Mouse (Mus musculus) liver, embryonic 13.5 days (tissue): ENCODE measurements around the gene Slc8a3. TPM values are rescaled to one million over a fixed set of nuclear protein-coding genes. Genes with fewer than 3 reads are reported as not detected.

ENCODE experiments used
- ATAC-seq: fragments of 200-750 bp; cut with Nextera tagmentation; 2 replicates; pipeline ENCODE4 v1.8.0; 2017; ENCODE audit warnings: low read depth, mild to moderate bottlenecking, moderate number of reproducible peaks, moderate library complexity
- DNase-seq: peaks from one replicate; pipeline ENCODE4 v3.0.0; 2022
- H3K27ac ChIP-seq: fragments of 300-500 bp; sonication (generic); 2 replicates; pipeline ENCODE4 v1.5.1; 2015; ENCODE audit warnings: moderate library complexity, mild to moderate bottlenecking, inconsistent platforms
- H3K27me3 ChIP-seq: fragments of 300-500 bp; sonication (generic); 2 replicates; pipeline ENCODE4 v1.6.1; 2015; ENCODE audit warnings: mild to moderate bottlenecking, inconsistent platforms
- H3K36me3 ChIP-seq: fragments of 300-500 bp; sonication (generic); 2 replicates; pipeline ENCODE4 v1.6.1; 2015; ENCODE audit warnings: mild to moderate bottlenecking, inconsistent platforms
- H3K4me1 ChIP-seq: fragments of 300-500 bp; sonication (generic); replicated peaks from 2 replicates; pipeline ENCODE4 v1.6.1; 2015; ENCODE audit warnings: inconsistent platforms
- H3K4me2 ChIP-seq: fragments of 300-500 bp; sonication (generic); 2 replicates; pipeline ENCODE4 v1.6.1; 2015; ENCODE audit warnings: inconsistent platforms, mild to moderate bottlenecking, moderate library complexity
- H3K4me3 ChIP-seq: fragments of 300-500 bp; sonication (generic); replicated peaks from 2 replicates; pipeline ENCODE4 v1.5.1; 2015; ENCODE audit warnings: mild to moderate bottlenecking, inconsistent platforms
- H3K9ac ChIP-seq: fragments of 300-500 bp; sonication (generic); 2 replicates; pipeline ENCODE4 v1.6.1; 2015; ENCODE audit warnings: mild to moderate bottlenecking, inconsistent platforms
- H3K9me3 ChIP-seq: fragments of 300-500 bp; sonication (generic); replicated peaks from 2 replicates; pipeline ENCODE4 v1.6.1; 2016; ENCODE audit warnings: inconsistent platforms
- WGBS: fragments of 180-500 bp; shearing (Covaris S2); methylation state at CpG from one replicate; pipeline ENCODE4 v1.1.7; 2015; ENCODE audit not compliant: insufficient replicate concordance; 5-methylcytosine and 5-hydroxymethylcytosine counted together
- polyA plus RNA-seq: library from polyadenylated mRNA; unstranded; fragments of >200 nt; fragmentation: Nextera tagmentation; extraction: Ambion mirVana; gene quantifications from 2 replicates; pipeline ENCODE4 v1.2.1, GENCODE M21; 2015

The Slc8a3 gene
- polyA plus RNA-seq, 1 experiment from 2014 or later, result 0.08 TPM

DNA sequence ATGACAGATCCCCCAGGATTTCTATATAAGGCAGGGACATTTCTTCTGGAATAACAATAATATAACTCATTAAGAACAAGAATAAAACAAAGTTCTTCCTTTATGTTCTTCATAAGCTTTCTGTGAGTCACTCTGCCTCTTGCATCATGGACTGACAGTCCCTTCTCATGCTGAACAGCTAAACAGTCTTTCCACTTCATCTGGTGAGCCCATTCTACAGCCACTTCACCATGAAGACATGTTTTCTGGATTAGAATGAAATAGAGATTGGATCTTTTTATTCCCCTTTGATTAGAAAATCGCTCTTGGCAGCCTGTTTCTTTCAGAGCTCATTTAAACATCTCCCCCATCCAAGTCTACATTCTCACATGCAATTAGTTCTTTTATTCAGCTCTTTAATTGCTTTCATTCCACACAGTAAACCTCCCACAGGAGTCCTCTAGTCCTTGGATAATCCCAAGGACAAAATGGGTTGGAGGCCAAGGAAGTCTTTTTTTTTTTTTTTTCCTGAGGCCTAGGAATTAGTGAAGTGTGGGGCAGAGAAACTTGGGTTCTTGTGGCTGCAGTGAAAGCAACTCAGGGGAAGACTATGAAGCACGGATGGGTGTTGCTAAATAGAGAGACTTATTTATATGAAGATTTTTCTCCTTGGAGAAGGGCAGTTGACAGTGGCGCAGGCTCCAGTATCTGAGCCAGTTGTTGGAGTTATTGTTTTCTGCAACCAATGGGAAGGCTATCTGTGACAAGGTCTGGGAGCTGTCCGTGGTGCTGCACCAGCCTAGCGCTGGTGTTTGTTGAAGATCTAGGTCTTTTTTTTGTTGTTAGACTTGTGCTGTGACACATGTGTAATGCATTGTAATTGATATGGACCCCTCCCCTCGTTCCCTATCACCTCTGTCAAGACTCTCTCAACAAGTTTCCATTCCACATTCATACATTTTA lies 127.1 kb downstream of the Slc8a3 start:
- no peaks in the 10 kb centered on the region for H3K36me3 ChIP-seq
- 19% methylated on average over 6 of the region's 6 CpGs for WGBS
- H3K4me2 ChIP-seq, result no peak overlapping the region
- no peak overlapping the region for H3K27ac ChIP-seq
- no peak overlapping the region for H3K9ac ChIP-seq
- no peaks in the 10 kb centered on the region for H3K27me3 ChIP-seq
- no peak overlapping the region for H3K4me3 ChIP-seq
- DNase-seq, result no peak
- no peak for ATAC-seq
- no peaks in the 10 kb centered on the region for H3K4me1 ChIP-seq
- no peaks in the 10 kb centered on the region for H3K9me3 ChIP-seq

DNA sequence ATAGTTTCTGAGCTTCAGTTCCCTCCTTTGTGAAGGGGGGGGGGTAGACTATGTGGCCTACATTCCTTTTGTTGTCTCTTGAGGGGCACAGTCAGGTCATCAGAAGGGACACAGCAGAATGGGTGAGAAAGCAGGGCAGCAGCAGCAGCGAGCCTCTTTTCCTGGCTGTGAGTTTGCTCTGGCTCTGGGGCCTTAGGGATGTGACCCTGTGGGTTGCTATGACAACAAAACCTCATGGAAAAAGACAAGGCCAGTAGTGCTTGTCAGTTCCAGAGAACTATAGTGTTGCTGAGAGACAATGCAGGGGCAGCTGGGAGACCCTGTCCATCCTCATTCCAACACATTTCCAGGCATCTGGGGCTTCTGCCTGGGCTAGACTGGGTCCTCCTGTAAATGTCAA lies 129.8 kb downstream of the Slc8a3 start:
- no peaks in the 10 kb centered on the region for H3K36me3 ChIP-seq
- H3K27ac ChIP-seq, result no peak overlapping the region
- no peak overlapping the region for H3K4me2 ChIP-seq
- no peaks in the 10 kb centered on the region for H3K9me3 ChIP-seq
- no peak overlapping the region for H3K4me3 ChIP-seq
- 15% methylated on average over 1 of the region's 1 CpGs for WGBS
- no peak overlapping the region for H3K9ac ChIP-seq
- no peaks in the 10 kb centered on the region; the same call in 1 of the 2 replicates for H3K27me3 ChIP-seq
- DNase-seq (no peak), ATAC-seq (no peak)
- no peaks in the 10 kb centered on the region for H3K4me1 ChIP-seq

DNA sequence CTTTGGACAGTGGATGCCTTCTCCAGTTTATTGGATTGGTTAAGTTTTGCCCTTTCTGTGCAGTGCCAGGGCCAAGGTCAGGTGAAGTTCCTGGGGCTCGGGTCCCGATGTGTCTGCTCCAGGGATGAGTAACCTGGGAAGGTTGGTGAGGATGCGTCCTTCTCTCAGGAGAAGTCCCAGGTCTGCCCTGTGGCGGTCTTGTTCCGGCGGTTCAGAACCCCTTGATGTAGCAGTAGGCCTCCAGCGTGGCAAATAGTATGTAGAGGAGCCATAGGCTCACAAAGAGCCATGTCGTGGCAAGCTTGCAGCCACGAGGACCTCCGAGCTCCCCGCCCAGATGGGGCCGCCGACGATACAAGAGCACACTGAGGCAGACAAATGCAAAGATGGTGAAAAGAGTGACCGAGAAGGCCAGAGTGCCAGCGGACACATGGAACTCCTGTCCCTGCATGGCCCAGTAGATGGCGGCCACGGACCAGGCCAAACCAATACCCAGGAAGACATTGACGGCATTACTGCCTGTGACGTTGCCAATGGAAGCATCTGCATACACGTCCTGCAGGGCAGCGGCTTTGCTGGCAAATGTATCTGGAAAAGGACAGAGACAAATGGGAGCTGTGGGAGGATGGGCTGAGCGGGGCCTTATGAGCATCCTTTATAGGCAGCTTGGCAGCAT lies 133.6 kb downstream of the Slc8a3 start:
- Histone ChIP-seq H3K4me1 (peaks cover 7% of the 10 kb centered on the region; the same call in 1 of the 2 replicates), H3K36me3 (no peaks in the 10 kb centered on the region), H3K27ac (no peak overlapping the region), H3K4me2 (no peak overlapping the region), H3K9ac (no peak overlapping the region), H3K4me3 (no peak overlapping the region), H3K27me3 (no peaks in the 10 kb centered on the region; the same call in 1 of the 2 replicates), H3K9me3 (no peaks in the 10 kb centered on the region)
- DNase-seq, result peak; percentile 6
- 37% methylated on average over 23 of the region's 23 CpGs for WGBS
- ATAC-seq, result no peak

DNA sequence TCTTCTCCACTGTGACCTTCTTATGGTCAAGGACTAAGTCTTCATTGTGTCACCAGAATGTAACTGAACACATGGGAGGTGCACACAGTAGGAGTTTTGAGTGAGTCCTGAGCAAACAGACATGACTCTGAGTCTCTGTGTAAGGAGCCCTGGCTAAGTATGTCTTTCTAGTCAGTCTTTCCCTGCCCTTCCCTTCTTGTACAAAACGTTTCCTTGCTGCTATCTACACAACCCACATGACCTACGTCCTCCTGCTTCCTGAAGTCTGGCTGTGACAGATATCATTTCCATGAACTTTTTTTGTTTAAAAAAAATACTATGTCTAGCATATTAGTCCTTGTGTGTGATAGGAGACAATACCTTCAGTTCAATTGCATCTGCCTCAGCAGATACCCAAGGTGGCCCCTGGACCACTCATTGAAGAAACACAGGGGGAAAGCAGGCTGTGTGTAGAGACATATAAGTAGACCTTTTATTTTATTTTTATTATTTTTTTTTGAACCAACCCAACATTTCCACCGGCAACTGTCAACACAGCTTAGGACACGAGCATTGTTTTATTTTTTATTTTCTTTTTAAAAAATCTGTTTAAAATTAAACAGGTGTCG lies 135.4 kb downstream of the Slc8a3 start:
- ATAC-seq (peak; percentile 80), DNase-seq (no peak)
- 40% methylated on average over 5 of the region's 5 CpGs for WGBS
- H3K4me1 ChIP-seq, result peaks cover 7% of the 10 kb centered on the region; the same call in 1 of the 2 replicates
- no peaks in the 10 kb centered on the region for H3K9me3 ChIP-seq
- H3K4me2 ChIP-seq, result no peak overlapping the region
- no peak overlapping the region for H3K27ac ChIP-seq
- no peaks in the 10 kb centered on the region; the same call in 1 of the 2 replicates for H3K27me3 ChIP-seq
- no peak overlapping the region for H3K9ac ChIP-seq
- no peaks in the 10 kb centered on the region for H3K36me3 ChIP-seq
- H3K4me3 ChIP-seq, result no peak overlapping the region

DNA sequence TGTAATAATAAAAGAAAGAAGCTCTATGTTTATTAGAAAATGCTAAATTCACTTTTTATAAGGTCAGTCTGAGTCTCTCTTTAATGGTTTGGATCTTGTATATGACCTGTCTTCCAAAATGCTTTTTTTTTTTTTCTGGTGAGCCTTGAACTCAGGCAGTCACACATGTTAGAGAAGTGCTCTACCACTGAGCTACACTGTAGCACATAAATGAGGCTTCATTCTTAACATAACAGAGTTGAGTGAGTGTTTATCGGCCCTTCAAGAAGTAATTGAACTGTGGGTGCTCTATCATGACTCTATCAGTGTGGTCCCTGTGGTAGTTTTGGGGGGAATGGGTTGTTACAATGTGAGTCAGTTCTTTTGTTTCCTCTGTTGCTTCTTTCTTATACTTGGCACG lies 139.0 kb downstream of the Slc8a3 start:
- Histone ChIP-seq H3K36me3 (no peaks in the 10 kb centered on the region), H3K4me2 (no peak overlapping the region), H3K4me1 (peaks cover 7% of the 10 kb centered on the region; the same call in 1 of the 2 replicates), H3K27me3 (no peaks in the 10 kb centered on the region), H3K27ac (no peak overlapping the region), H3K9ac (no peak overlapping the region), H3K4me3 (no peak overlapping the region), H3K9me3 (no peaks in the 10 kb centered on the region)
- ATAC-seq, result no peak
- no peak for DNase-seq
- WGBS, result 56% methylated on average over 2 of the region's 2 CpGs

DNA sequence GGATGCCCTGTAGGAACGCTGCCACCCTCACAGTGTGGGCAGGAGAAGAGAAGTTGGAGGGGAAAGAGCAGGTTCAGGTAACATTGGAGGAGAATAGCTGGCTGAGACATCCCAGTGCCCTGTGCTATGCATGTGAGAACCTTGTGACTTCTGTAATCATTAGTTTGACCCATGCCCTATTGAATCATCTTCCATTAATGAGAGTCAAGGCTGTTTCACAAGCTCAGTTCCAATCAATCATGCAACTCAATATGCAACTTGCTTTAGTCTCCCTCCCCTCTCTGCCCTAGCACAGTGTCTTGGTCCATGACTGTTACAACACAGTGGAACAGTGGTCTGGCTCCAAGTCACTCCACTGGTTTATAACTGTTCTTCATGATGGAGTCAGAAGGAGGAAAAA lies 143.3 kb downstream of the Slc8a3 start:
- Histone ChIP-seq H3K27ac (peak overlapping the region; percentile 34; the same call in 1 of the 2 replicates), H3K4me3 (no peak overlapping the region), H3K36me3 (no peaks in the 10 kb centered on the region), H3K4me1 (peaks cover 3% of the 10 kb centered on the region; the same call in 1 of the 2 replicates), H3K27me3 (no peaks in the 10 kb centered on the region), H3K9ac (no peak overlapping the region), H3K4me2 (no peak overlapping the region), H3K9me3 (no peaks in the 10 kb centered on the region)
- DNase-seq (no peak), ATAC-seq (peak; percentile 61)
- 31% methylated on average over 1 of the region's 1 CpGs for WGBS

DNA sequence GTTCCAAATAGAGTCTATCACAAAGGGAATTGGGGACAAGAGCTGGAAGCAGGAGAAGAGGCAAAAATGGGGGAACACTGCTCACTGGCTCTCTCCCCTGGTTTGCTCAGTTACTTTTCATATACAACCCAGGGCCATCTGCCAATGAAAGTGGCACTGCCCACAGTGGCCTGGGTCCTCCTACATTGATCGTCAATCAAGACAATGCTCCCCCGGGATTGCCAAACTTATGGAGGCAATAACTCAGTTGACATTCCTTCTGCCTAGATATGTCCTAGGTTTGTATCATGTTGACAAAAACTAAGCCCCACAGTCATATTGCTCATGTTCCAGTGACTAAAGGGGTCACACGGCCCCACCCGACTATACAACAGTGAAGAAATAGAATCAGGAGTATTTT lies 144.0 kb downstream of the Slc8a3 start:
- Histone ChIP-seq H3K9me3 (no peaks in the 10 kb centered on the region), H3K27me3 (no peaks in the 10 kb centered on the region), H3K4me1 (peaks cover 3% of the 10 kb centered on the region; the same call in 1 of the 2 replicates), H3K27ac (peak overlapping the region; percentile 25), H3K36me3 (no peaks in the 10 kb centered on the region), H3K9ac (no peak overlapping the region), H3K4me2 (no peak overlapping the region), H3K4me3 (no peak overlapping the region)
- DNase-seq (no peak), ATAC-seq (no peak)
- 75% methylated on average over 4 of the region's 4 CpGs for WGBS

DNA sequence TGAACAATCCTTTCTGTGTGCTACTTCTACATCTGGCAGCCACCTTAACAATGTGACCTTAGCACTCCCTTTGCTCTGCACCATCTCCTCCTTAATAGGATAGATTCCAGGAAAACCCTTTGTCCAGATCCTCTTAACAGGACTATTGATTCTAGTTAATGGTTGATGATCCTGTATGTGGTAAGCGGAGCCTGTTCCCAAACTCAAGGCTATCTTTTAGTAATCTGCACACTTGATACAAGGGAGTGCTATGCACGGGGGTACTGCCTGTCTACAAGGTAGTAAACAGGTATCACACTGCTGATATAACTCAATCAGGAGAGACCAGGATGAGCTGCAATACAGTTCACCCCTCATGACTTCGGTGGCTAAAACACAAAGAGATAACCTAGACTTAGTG lies 144.6 kb downstream of the Slc8a3 start:
- Histone ChIP-seq H3K4me1 (peaks cover 3% of the 10 kb centered on the region; the same call in 1 of the 2 replicates), H3K27me3 (no peaks in the 10 kb centered on the region), H3K9ac (no peak overlapping the region), H3K36me3 (no peaks in the 10 kb centered on the region), H3K4me3 (no peak overlapping the region), H3K27ac (no peak overlapping the region), H3K4me2 (no peak overlapping the region), H3K9me3 (no peaks in the 10 kb centered on the region)
- DNase-seq (no peak), ATAC-seq (peak; percentile 39; the same call in 1 of the 2 replicates)
- WGBS, result 41% methylated on average over 3 of the region's 3 CpGs

DNA sequence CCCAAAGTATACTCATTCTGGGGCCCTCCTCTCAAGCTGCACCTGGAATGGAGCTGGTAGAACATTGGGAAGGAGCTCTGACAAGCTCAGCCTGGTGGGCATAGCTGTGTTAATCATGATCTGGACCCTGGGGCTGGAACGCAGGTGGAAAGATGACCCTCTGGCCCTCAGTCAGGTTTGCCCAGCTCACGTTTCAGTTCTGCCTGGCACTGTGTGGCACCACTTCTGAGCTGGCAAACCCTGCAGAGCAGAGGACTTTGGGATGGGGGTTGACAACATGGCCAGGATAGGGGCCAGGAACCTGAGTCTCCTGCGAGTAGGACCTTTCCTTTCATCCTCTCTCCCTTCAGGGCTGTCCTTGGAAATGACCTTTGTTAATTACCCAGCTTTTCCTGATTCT lies 146.3 kb downstream of the Slc8a3 start:
- no peak for ATAC-seq
- no peaks in the 10 kb centered on the region for H3K9me3 ChIP-seq
- WGBS, result 53% methylated on average over 3 of the region's 3 CpGs

DNA sequence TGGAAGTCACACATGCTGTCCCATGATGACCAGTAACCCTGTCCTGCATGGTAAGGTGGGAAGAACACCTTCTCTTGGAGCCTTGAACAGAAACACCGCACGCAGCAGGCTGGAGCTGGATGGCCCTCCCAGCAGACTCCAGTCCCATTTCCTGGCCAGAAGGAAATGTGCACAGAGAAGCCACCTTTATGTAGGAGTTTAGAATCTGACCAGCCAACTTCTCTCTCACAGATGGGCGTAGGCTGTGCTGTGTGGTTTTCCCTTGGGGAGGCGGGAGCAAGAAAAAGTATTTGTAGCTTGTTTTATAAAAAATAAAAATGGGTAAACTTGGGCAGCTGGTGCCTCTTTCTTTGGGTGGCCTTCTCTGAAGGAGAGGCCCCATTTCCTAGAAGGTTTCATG lies 146.9 kb downstream of the Slc8a3 start:
- Histone ChIP-seq H3K4me2 (no peak overlapping the region), H3K4me3 (no peak overlapping the region), H3K9ac (no peak overlapping the region), H3K27me3 (no peaks in the 10 kb centered on the region), H3K9me3 (no peaks in the 10 kb centered on the region), H3K27ac (no peak overlapping the region), H3K4me1 (peaks cover 3% of the 10 kb centered on the region; the same call in 1 of the 2 replicates), H3K36me3 (no peaks in the 10 kb centered on the region)
- ATAC-seq, result no peak
- 58% methylated on average over 4 of the region's 4 CpGs for WGBS
- DNase-seq, result no peak

More for the DNA sequence above, 146.3 kb downstream of the Slc8a3 start:
- no peak for DNase-seq
- Histone ChIP-seq H3K36me3 (no peaks in the 10 kb centered on the region), H3K27ac (no peak overlapping the region), H3K4me1 (peaks cover 3% of the 10 kb centered on the region; the same call in 1 of the 2 replicates), H3K9ac (no peak overlapping the region), H3K4me2 (no peak overlapping the region), H3K27me3 (no peaks in the 10 kb centered on the region), H3K4me3 (no peak overlapping the region)

DNA sequence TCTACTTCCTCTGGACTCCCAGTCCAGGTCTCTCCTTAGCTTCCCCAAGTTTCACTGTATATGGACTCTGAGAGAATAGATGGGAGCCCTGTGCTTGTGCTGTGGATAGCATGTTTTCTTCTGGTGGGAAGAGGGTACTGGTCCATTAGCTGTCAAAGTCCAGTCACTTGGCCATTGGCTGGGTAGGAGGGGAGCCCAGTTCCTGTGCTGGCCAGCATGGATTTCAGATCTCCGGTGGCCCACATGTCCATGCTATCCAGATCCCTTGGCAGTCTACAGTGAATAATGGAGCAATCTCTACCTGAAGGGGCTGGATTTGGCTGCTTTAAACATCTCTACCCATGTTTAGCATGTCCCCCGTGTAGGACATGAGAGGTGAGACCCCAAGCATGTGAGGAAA lies 148.0 kb downstream of the Slc8a3 start:
- Histone ChIP-seq H3K9me3 (no peaks in the 10 kb centered on the region), H3K4me1 (peaks cover 3% of the 10 kb centered on the region; the same call in 1 of the 2 replicates), H3K9ac (no peak overlapping the region), H3K4me3 (no peak overlapping the region), H3K27ac (no peak overlapping the region), H3K27me3 (no peaks in the 10 kb centered on the region), H3K4me2 (no peak overlapping the region), H3K36me3 (no peaks in the 10 kb centered on the region)
- DNase-seq (no peak), ATAC-seq (no peak)
- WGBS, result 61% methylated on average over 2 of the region's 2 CpGs
